Mouse (Mus musculus) heart, postnatal 0 days (tissue): ENCODE measurements around the gene Tmem239.
A peak's percentile ranks its signal among the peaks of the same experiment; 100 is the strongest.

Source experiments
- CTCF ChIP-seq: IDR thresholded peaks from 2 replicates; pipeline ENCODE4 v1.5.1; 2016; ENCODE audit warnings: antibody characterized with exemption, control low read depth, low read depth
- EP300 ChIP-seq: IDR thresholded peaks from 2 replicates; pipeline ENCODE4 v1.6.1; 2016; ENCODE audit warnings: antibody characterized with exemption, low read depth

DNA sequence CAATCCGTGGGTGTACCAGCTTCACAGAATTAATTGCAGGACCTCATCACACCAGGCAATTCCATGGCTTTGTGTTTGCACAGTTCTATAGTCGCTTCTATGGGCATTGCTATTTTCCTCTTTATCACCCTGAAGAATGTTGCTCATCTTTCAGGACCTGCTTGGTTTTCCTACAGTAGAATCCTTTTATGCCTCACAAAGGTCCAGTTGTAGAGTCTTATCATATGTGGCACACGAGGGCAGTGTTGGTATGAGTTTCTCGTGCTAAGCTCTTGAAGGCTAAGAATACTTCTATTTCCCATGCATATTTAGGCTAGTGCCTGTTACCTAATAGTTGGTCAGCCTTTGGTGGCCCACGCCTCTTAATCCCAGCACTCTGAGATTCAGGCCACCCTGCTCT, 18.8 kb downstream of the Tmem239 start:
- peak; percentile 45 for TF ChIP-seq CTCF
- no peak for TF ChIP-seq EP300
